In the genomic region with DNA sequence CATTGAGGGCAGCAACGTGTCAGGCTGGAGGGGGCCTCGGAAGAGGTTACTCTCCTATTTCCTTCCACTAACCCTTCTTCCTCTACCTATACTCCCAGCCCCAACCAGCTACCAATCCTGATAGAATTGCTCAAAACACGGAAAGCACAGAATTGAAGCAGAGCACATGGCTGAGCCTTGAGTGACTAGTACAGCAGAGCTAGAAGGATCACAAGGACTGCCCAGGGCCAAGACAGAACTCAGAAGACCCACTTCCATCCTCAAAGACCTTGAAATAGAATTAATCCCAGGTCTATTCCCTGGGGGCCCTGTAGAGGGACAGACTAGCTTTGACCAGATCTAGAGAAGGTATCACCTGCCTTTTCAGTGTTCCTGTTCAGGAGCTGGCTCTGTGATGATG, we compare ENCODE assay signal across 1 mouse cellular context.
TF ChIP-seq lines count a peak whose summit lies in the region.

No protein-coding gene starts in this region.

TF ChIP-seq in MEL, 35 proteins besides CTCF, POLR2A, EP300 and RAD21 (continued from another document):
- TF ChIP-seq MXI1 (IDR thresholded peaks at IDR 0.05; ENCODE audit: low read depth, low read length), result no peak
